Mouse (Mus musculus): ENCODE measurements around the gene Whrn. TPM values are rescaled to one million over a fixed set of nuclear protein-coding genes. Genes with fewer than 3 reads are reported as not detected.

The Whrn gene
- total RNA-seq, 1 experiment from 2014 or later = 21.5 TPM

- ATAC-seq (ENCODE audit: extremely low read depth, insufficient number of reproducible peaks, low FRiP score, poor library complexity, severe bottlenecking) = no peak; the same call in 1 of the 2 replicates
Observed at GRCm38 (mm10) chr4:63494967-63495914, 550 bp downstream of the Whrn start.

- ATAC-seq (ENCODE audit: extremely low read depth, insufficient number of reproducible peaks, low FRiP score, poor library complexity, severe bottlenecking) = no peak
Observed at GRCm38 (mm10) chr4:63494401-63494966, 1.3 kb downstream of the Whrn start.

GRCm38 (mm10) chr4:63493351-63494121 is 2.3 kb downstream of the Whrn start:
- ATAC-seq (ENCODE audit: extremely low read depth, insufficient number of reproducible peaks, low FRiP score, poor library complexity, severe bottlenecking) = no peak

GRCm38 (mm10) chr4:63491521-63491920 is 4.3 kb downstream of the Whrn start:
- ATAC-seq (ENCODE audit: extremely low read depth, insufficient number of reproducible peaks, low FRiP score, poor library complexity, severe bottlenecking) = no peak

- no peak for ATAC-seq (ENCODE audit: extremely low read depth, insufficient number of reproducible peaks, low FRiP score, poor library complexity, severe bottlenecking)
Observed at GRCm38 (mm10) chr4:63490146-63490545, 5.6 kb downstream of the Whrn start.

GRCm38 (mm10) chr4:63489676-63490075 is 6.1 kb downstream of the Whrn start:
- no peak for ATAC-seq (ENCODE audit: extremely low read depth, insufficient number of reproducible peaks, low FRiP score, poor library complexity, severe bottlenecking)

GRCm38 (mm10) chr4:63487916-63488315 is 7.9 kb downstream of the Whrn start:
- no peak for ATAC-seq (ENCODE audit: extremely low read depth, insufficient number of reproducible peaks, low FRiP score, poor library complexity, severe bottlenecking)

- ATAC-seq (ENCODE audit: extremely low read depth, insufficient number of reproducible peaks, low FRiP score, poor library complexity, severe bottlenecking) = no peak
Observed at GRCm38 (mm10) chr4:63487256-63487655, 8.5 kb downstream of the Whrn start.

- peak; percentile 33; the same call in 1 of the 2 replicates for ATAC-seq (ENCODE audit: extremely low read depth, insufficient number of reproducible peaks, low FRiP score, poor library complexity, severe bottlenecking)
Observed at GRCm38 (mm10) chr4:63486523-63486922, 9.3 kb downstream of the Whrn start.

- ATAC-seq (ENCODE audit: extremely low read depth, insufficient number of reproducible peaks, low FRiP score, poor library complexity, severe bottlenecking) = no peak
Observed at GRCm38 (mm10) chr4:63483741-63484140, 12.1 kb downstream of the Whrn start.

- no peak for ATAC-seq (ENCODE audit: extremely low read depth, insufficient number of reproducible peaks, low FRiP score, poor library complexity, severe bottlenecking)
Observed at GRCm38 (mm10) chr4:63480845-63481167, 15.0 kb downstream of the Whrn start.

GRCm38 (mm10) chr4:63480098-63480844 is 15.5 kb downstream of the Whrn start:
- ATAC-seq (ENCODE audit: extremely low read depth, insufficient number of reproducible peaks, low FRiP score, poor library complexity, severe bottlenecking) = peak; percentile 49; the same call in 1 of the 2 replicates

- ATAC-seq (ENCODE audit: extremely low read depth, insufficient number of reproducible peaks, low FRiP score, poor library complexity, severe bottlenecking) = no peak
Observed at GRCm38 (mm10) chr4:63478036-63478435, 17.8 kb downstream of the Whrn start.

- ATAC-seq (ENCODE audit: extremely low read depth, insufficient number of reproducible peaks, low FRiP score, poor library complexity, severe bottlenecking) = no peak
Observed at GRCm38 (mm10) chr4:63476891-63477290, 18.9 kb downstream of the Whrn start.

- ATAC-seq (ENCODE audit: extremely low read depth, insufficient number of reproducible peaks, low FRiP score, poor library complexity, severe bottlenecking) = no peak
Observed at GRCm38 (mm10) chr4:63475208-63475607, 20.6 kb downstream of the Whrn start.

GRCm38 (mm10) chr4:63474439-63474838 is 21.4 kb downstream of the Whrn start:
- ATAC-seq (ENCODE audit: extremely low read depth, insufficient number of reproducible peaks, low FRiP score, poor library complexity, severe bottlenecking) = no peak

GRCm38 (mm10) chr4:63467338-63467737 is 28.5 kb downstream of the Whrn start:
- no peak for ATAC-seq (ENCODE audit: extremely low read depth, insufficient number of reproducible peaks, low FRiP score, poor library complexity, severe bottlenecking)

GRCm38 (mm10) chr4:63466192-63466591 is 29.6 kb downstream of the Whrn start:
- no peak for ATAC-seq (ENCODE audit: extremely low read depth, insufficient number of reproducible peaks, low FRiP score, poor library complexity, severe bottlenecking)

Measured in neutrophil, adult 5-6 weeks (primary cell).